Mouse (Mus musculus) right cerebral cortex, postnatal 4 days (tissue): ENCODE data around the gene Safb2.
"Not testable (repeated sequence)": the region's sequence is repeated elsewhere in the genome, so short reads cannot be mapped to it uniquely, and the experiment has no call there.

Source experiments
- DNase-seq: peaks from one replicate; pipeline ENCODE4 v3.0.0-alpha.2; 2022

The Safb2 gene

GRCm38 (mm10) chr17:56584257-56585130 lies at the start of gene Safb2, which contains the start of gene Safb:
Gene Safb2 (minus strand): TSS chr17:56584585.
Gene Safb (plus strand): TSS chr17:56584825.
- DNase-seq, result peak; percentile 99

GRCm38 (mm10) chr17:56634023-56634422 lies 49.6 kb upstream of the Safb2 start:
- no peak for DNase-seq

GRCm38 (mm10) chr17:56631807-56632206 lies 47.4 kb upstream of the Safb2 start:
- no peak for DNase-seq

GRCm38 (mm10) chr17:56629800-56630781 lies 45.7 kb upstream of the Safb2 start:
- DNase-seq, result not testable (repeated sequence)

- no peak for DNase-seq
Measured at GRCm38 (mm10) chr17:56627530-56628277, 43.3 kb upstream of the Safb2 start, which contains the start of gene Catsperd. Gene Catsperd (plus strand): TSS chr17:56628143.

GRCm38 (mm10) chr17:56626754-56627470 lies 42.5 kb upstream of the Safb2 start, which contains the start of gene Lonp1:
Gene Lonp1 (minus strand): TSS chr17:56626887.
- peak; percentile 95 for DNase-seq

GRCm38 (mm10) chr17:56626260-56626659 lies 41.9 kb upstream of the Safb2 start:
- no peak for DNase-seq

GRCm38 (mm10) chr17:56625495-56625894 lies 41.1 kb upstream of the Safb2 start:
- DNase-seq, result no peak

- DNase-seq, result no peak
Measured at GRCm38 (mm10) chr17:56617628-56618027, 33.2 kb upstream of the Safb2 start.

GRCm38 (mm10) chr17:56616725-56617124 lies 32.3 kb upstream of the Safb2 start:
- DNase-seq, result no peak

GRCm38 (mm10) chr17:56615792-56616191 lies 31.4 kb upstream of the Safb2 start:
- no peak for DNase-seq

- DNase-seq, result no peak
Measured at GRCm38 (mm10) chr17:56615136-56615784, 30.9 kb upstream of the Safb2 start.

- DNase-seq, result no peak
Measured at GRCm38 (mm10) chr17:56614391-56615135, 30.2 kb upstream of the Safb2 start.

- DNase-seq, result not testable (repeated sequence)
Measured at GRCm38 (mm10) chr17:56613893-56614292, 29.5 kb upstream of the Safb2 start.

GRCm38 (mm10) chr17:56613236-56613844 lies 29.0 kb upstream of the Safb2 start, which contains the start of gene Rpl36:
Gene Rpl36 (plus strand): TSS chr17:56613416.
- peak; percentile 98 for DNase-seq

- DNase-seq, result not testable (repeated sequence)
Measured at GRCm38 (mm10) chr17:56612565-56612939, 28.2 kb upstream of the Safb2 start.

- no peak for DNase-seq
Measured at GRCm38 (mm10) chr17:56611861-56612564, 27.6 kb upstream of the Safb2 start.

GRCm38 (mm10) chr17:56611323-56611722 lies 26.9 kb upstream of the Safb2 start:
- no peak for DNase-seq
